Mouse (Mus musculus): ENCODE measurements at regions not wholly inside any gene's neighbourhood (a gene's known extent, or its start where the extent isn't known, plus 50 kb on each side); places are given as distances from the start of the nearest gene placed in this dataset.

DNA sequence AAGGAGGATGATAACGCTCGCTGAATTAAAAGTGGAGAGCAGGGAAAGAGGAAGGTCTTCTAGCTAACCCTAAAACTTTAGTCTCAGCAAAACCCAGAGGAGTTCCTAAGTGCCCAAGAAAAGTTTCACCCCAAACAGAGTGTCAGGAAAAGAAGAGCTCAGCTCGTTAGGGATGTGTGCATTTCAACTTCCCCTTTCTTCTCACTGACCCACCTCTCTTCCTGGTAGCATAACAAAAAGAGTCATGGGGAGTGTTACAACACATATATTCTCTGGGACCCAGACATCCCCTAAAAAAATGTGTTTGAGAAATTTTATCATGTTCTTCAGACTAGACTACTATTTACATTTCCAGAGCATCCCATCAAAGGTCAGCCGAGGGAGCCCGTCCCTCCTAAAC, 432.6 kb downstream of the Mctp2 start:
- no peak for DNase-seq (ENCODE audit: low read depth, low spot score)

DNA sequence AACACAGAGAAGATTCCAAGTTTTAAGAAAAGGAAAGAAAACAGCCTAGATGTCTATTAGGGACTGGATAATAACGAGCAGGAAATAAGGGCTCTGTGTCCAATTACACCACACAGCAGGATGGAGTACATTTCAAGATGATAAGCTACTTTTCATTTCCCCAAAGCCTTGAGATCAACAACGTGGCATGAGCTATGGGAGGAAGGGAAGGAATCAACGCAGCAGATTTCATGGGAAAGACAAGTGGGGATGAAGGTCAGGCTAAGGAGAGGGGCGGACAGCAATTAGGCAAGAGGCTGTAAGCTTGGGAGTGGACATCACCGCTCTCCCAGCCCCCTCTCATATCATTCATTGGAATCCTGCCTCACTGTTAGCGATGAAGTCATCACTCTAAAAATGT, 433.5 kb downstream of the Mctp2 start:
- no peak for DNase-seq (ENCODE audit: low read depth, low spot score)

DNA sequence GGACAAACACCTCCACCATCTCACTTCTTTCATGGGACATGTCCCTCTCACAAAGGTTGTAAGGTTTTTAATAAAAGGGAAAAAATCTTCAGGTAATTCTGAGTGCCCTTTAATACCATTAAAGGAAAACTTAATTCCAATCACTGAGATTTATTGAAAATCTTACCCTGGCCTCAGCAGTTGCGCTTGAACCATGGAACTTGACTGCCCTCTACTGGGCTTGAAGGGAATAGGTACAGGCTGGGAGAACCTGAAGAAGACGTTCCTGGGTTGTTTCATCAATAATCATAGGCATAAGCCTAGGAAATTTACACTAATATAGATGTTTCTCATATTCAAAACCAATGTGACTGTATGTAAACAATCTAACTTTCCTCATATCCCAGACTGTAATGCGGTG, 439.3 kb downstream of the Mctp2 start:
- DNase-seq (ENCODE audit: low read depth, low spot score), result peak; percentile 52

DNA sequence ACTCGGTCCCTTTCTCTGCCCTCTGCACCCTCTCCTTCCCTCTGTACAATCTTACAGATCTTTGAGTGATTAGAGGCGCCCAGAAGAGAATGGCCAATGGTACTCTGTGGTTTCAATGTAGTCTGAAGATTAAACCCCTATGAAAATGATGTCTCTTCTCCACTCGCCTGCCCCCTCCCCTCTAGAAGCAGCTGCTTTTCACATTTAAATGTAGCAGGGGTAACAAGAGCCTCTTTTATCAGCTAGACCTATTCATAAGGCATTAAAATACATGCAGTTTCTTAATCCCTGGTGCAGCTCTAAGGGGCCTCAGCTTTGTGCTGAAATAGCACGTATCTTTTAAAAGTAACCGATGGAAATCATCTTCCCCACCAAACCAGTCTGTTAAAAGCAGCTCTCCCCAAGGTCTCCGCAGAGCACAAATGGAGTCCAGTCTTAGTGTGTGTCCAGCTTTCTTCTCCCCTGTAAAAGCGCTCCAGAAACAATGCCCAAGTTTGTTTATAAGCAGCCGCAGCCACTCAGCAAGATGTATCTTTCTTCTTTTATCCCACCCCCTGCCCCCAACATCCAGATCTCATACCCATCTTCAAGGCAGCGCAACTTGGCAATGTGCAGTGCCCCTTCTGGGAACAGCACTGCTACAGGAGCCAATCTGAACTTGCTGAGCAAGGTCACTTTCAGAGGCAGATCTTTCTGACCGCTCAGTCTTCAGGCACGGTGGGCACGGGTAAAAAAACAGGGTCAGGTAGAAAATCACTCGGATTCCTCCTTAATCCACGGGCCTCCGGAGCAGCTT, 440.8 kb downstream of the Mctp2 start:
- no peak for DNase-seq (ENCODE audit: low read depth, low spot score)

DNA sequence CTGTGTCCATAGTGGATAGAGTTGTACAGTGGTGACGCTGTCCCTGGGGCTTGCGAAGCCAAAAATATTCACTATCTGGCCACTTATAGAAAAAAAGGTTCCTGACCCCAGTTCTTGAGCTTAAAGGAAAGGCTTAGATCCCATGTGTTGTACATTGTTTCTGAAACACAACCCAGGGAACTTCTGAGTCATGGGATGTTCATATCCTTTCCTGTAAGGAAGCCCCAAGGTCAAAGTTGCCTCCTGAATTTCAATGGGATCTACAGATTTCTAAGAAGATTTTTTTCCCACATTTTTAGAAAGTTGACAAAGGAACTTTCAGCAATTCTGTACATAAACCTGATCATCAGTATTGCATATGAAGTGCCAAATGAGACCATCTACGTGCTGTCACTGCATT, 453.5 kb downstream of the Mctp2 start:
- DNase-seq (ENCODE audit: low read depth, low spot score), result no peak

DNA sequence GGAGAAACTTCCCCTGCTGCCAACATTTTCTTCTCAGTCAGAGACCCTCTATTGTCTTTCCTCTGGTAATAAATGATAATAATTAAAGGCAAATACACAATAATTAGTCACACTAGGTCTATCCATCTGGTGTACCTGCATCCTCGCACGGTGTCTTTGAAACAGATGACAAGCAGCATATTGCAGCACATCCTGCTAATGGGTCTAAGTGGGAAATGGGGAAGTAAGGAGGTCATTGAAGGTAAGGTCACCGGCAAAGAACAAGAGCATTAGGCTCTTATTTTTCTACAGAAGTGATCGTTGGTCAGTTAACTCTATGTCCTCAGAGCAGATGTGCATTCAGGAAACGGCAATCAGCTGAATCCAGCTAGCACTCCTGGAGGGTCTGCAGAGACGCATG, 457.2 kb downstream of the Mctp2 start:
- no peak for DNase-seq (ENCODE audit: low read depth, low spot score)

DNA sequence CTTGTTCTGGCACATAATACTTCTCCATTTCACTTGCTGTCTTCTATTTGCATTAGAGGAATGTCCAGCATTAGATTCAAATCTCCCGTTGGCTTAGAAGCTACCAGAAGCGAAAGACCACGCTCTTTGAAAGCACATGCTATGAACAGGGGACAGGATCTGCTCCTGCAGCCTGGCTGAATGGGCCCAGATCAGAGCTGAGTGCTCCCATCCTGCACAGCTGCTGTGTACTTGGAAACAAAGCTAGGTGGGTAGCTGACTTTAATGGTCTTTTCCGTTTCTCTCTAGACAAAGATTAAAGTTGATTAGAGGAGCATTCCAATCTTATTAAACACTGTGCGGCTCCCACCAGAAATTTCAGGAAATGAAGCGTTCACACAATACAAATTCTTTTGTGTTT, 468.6 kb downstream of the Mctp2 start:
- peak; percentile 29 for DNase-seq (ENCODE audit: low read depth, low spot score)

DNA sequence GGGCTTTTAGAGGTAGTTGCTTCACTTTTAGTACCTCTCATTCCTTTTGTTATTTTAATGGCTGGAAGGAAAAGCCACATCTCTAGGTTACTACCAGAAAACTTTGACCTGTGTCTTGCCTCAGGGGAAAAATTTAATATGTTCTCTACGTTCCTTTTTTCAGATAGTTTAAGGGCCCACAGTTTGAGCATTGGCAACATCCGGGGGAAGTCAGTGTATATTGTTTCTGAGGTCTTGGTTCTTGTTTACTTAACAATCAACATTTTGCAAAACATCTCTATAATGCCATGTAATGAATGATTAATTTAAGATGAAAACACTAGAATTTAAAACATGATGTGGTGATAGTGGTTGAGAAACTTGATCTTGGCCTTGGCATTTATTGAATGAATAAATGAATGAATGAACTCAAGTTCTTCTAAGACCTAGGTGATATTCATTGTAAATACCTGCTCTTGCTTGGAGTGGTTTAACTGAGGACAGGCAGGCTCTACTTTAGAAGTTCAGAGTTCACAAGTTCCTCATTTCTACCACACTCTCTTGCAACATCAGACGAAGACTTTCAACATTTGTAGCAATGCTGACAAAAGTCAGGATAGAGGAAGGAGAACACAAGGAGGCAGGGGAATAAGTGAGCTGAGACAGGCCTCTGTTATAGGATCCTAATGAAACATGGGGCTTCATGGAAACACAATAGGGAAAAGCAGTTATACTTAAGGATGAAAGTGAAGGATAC, 474.4 kb downstream of the Mctp2 start:
- no peak for DNase-seq (ENCODE audit: low read depth, low spot score)

DNA sequence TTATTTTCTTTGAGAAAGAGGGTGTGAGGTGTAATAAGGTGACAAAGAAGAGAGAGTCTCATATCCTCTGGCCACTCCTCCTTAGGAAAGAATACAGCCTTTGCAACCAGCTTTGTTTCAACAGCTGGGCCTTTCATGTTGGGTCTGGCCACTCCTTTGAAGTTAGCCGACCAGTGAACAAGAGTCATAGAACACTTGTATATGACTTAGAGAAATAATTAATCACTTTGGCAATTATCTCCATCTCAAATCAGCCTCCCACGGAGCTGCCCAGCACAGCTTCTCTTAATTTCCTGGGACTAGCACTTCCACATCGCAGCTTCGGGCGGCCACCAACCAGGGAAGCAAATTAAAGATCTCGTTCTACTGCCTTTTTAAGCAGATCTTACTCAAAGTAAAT, 476.8 kb downstream of the Mctp2 start:
- DNase-seq (ENCODE audit: low read depth, low spot score), result no peak

DNA sequence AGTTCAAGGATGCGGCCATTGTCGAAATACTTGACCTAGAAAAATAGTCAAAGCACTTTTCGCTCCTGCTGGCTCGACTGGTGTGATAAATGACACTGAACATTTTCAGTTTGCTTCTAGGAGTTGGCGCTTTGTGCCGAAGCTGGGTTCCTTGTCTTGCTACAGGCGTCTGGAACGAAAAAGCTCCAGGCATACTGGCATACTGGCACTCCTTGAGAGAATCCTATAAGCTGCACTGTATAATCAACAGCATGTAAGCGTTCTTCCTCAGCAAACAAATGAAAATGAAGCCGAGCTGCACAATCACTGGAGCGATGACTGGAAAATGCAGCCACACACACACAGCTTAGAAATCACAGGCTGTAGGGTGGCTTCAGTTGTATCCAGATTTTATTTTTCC, 464.9 kb upstream of the Gm10295 start:
- DNase-seq (ENCODE audit: low read depth, low spot score), result no peak

DNA sequence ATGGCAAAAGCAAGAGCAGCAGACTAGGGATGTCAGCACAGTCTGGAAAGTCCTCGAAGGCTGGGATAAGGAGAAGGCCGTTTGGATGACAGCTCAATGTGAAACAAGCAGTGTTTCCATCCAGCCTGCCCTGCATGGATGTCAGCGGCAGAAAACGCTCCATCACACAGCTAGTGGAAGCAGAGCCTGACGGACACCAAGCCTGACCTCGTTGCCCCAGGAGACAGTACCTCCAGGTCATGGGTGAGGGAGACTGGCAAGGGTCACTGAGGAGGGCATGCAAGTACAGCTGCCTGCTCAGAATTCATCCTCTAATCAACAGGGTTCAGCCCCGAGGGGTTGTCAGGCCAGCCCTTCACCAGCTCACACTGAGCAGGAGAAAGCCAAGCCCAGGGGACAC, 442.9 kb upstream of the Gm10295 start:
- no peak for DNase-seq (ENCODE audit: low read depth, low spot score)

DNA sequence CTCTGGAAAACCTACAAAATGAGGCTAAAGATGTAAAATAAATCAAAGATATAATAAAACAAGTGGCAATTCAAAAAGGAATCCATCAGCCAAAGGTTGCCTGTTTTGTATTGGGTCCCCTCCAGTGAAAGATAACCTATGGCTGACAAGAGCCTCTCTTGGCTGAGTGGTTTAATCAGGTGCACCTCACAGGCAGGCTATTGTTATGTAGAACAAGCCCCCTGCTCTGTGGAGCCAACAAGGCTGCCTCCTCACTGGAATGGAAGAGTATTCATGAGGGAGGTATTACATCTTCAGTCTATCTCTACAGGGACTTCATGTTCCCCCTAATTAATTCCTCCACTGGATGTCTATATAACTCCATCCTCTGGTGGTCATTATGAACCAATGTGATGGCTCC, 437.1 kb upstream of the Gm10295 start:
- DNase-seq (ENCODE audit: low read depth, low spot score), result peak; percentile 18

DNA sequence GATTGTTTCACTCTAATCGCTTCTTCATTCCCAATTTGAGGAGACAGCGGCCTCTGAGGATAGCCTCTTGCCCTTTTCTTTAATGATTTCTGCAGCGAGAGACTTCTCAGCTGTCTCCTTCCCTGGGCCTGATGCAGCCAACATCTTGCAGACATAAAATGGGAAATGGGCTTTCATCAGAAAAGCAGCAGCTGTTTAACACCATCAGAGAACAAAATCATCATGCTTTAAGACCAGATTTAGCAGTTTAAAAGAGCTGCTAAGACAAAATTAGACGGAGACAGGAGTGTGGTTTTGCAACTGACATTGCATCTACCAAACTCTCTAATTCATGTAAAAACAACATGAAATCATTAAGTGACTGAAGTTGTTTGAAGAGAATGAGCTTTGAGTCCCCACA, 431.2 kb upstream of the Gm10295 start:
- no peak for DNase-seq (ENCODE audit: low read depth, low spot score)

DNA sequence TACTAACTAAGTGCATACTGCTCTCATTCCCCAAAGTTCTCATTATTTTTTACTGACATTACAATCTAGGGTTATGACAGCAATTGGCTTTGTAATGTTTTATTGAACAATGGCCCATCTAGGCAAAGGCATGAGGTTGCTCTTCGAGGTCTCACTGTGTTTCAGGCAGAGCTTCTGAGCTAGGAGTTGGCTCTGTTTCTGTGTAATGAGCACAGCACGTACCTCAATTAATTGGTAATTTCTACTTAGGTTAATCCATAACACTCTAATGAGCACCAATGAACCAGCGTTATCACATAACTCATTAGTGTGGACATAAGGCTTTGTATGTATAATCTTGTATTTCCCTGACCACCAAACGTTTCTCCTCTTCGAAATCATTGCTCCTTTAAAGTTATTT, 398.6 kb upstream of the Gm10295 start:
- DNase-seq (ENCODE audit: low read depth, low spot score), result no peak

DNA sequence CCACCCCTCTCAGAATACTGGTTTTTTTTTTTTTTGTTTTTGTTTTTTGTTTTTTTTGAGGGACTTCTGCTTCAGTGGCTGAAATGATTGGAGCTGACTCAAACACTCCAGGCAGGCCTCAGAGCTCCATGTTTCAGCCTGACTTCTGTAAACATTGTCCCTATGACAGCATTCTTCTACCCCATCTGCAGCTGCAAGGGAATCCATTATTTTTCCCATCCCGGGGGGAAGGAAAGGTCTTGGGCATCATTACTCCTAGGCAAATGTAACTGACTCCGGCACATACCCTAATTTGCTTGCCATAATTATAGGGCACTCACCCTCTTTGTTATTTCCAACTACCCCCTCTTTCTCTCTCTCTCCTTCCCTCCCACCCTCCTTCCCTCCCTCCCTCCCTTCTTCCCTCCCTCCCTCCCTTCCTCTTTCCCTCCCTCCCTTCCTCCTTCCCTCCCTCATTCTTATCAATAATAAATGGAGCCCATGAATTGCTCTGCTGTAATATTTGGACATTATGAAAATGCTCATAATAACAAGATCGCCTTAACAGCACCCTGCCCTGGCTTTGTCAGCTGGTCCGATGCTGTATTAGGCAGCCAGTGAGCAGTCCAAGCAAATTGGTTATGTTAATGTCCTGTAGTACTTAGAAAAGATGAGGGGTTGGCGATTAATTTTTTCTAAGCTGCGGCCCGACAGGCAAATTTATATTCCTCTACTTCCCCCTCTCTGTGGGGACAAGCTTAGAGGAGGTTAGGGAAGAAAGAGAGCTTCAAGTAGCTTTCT, 395.0 kb upstream of the Gm10295 start:
- DNase-seq (ENCODE audit: low read depth, low spot score), result no peak

DNA sequence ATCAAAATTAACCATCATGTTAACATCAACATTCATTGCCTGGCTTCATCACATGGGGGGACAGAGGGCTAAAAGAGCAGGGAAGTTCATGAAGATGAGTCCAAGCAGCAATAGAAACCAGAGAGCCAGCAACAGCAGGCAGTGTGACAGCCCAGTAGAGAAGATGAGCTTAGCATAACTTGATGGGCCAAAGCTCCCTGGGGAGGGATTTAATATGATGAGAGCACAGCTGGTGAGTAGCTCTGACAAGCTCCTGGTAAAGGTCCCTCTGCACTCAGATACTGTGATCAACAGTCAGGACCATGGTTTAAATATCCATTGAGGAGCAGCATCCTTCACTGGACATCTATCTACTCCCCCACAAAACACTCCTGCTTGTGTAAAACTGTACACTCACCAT, 377.2 kb upstream of the Gm10295 start:
- no peak for DNase-seq (ENCODE audit: low read depth, low spot score)

DNA sequence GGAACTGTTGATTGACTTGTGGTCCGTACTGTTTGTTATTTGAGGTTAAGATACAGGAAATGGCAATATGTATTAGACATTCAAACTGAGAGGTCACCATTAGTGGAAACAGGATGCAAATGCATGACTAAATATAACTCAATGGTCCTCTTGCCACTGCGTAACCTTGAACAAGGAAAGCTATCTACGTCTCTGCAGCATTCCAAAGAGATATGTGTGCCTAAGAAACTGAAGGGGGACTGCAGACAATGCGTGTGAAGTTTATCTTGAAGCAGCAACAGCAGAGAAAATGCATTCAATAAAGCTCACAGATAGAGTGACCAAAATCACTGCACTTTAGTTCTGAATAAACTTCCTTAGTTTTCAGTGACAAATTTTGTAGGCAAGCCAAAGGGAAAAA, 356.9 kb upstream of the Gm10295 start:
- DNase-seq (ENCODE audit: low read depth, low spot score), result no peak

DNA sequence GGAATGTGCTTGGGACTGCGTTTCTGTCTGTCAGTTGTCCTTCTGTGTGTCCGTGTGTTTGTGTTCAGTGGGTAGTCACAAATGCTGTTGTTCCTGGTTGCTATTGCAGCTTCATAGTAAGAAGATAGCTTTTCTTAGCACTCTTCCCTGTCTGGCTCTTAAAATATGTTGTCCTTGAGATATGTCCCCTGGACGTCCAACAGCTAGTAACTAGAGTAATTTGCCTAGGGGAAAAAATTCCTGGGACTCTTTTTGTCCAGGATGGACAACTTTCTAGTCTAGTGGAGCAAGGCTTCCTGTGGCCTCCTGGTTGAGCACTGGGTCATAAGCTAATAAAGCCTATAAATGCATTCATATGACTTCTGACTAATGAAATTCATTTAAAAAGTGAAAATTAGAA, 354.9 kb upstream of the Gm10295 start:
- no peak for DNase-seq (ENCODE audit: low read depth, low spot score)

DNA sequence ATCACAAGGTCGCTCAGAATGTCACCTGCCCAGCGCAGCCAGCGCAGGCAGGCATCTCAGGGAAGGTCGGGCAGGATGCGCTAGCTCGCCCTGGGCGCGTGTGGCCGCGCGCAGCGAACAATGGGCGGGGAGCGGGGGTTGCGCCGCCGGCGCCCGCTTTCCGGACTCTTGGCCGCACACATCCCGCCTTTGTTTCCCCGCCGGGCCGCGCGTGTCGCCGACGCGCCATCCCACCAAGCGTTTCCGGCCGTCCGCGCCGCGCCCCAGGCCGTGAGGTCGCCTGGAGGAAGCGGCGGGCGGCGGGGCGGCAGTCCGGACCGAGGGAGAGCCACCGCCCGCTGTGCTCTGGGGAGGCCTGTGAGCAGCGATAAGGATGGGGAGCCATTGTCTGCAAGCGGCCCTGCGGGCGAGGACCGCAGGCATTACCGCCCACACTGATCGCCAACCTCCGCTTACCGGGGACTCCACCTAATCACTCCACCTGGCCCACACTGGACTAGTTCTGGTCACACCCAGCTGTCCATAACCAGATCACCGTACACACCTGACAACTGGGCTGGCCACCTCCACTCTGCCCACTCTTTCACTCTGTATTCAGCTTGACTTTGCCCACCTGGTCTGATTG, 354.3 kb upstream of the Gm10295 start:
- DNase-seq (ENCODE audit: low read depth, low spot score), result peak; percentile 86

DNA sequence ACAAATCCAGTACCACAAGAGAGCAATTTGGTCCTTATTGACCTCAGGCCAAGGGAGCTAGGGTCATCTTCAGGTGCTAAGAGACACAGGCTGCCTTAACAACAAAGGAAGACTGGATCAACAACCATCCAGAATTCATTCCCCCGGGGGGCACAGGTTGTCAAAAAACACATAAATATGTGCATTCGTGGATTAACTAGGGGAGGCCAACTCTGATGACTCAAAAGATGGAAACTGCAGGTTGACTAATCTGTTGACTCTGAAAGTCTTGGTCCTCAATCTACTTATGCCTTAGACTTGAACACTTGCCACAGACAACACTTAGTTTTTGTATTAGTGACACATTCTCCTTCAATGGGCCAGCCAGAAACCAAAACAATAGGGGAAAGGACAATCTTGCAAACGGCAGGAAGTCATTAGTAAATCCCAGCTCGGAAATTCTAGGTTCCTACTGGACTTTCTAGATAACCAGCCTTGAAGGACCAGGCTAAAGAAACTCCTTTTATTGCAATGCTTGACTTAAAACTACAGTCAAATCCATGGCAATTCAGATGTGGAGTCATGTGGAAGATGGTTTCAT, 353.5 kb upstream of the Gm10295 start:
- DNase-seq (ENCODE audit: low read depth, low spot score), result no peak

Measured in ZHBTc4 (cell line).